Mouse (Mus musculus) hindbrain, postnatal 0 days (tissue): ENCODE measurements at regions not wholly inside any gene's neighbourhood (a gene's known extent, or its start where the extent isn't known, plus 50 kb on each side); places are given as distances from the start of the nearest gene placed in this dataset.

ENCODE experiments used
- ATAC-seq: fragments of 200-750 bp; cut with Nextera tagmentation; 2 replicates; pipeline ENCODE4 v1.8.0; 2017; ENCODE audit warnings: mild to moderate bottlenecking, moderate TSS enrichment, moderate library complexity
- DNase-seq: peaks from one replicate; pipeline ENCODE4 v3.0.0-alpha.2; 2015; ENCODE audit warnings: low spot score
- H3K27ac ChIP-seq: fragments of 300-500 bp; sonication (generic); 2 replicates; pipeline ENCODE4 v1.5.1; 2014; ENCODE audit warnings: mild to moderate bottlenecking
- H3K27me3 ChIP-seq: fragments of 300-500 bp; sonication (generic); 2 replicates; pipeline ENCODE4 v1.6.1; 2014; ENCODE audit warnings: low read length, mixed read lengths; ENCODE audit not compliant: insufficient read depth
- H3K36me3 ChIP-seq: fragments of 300-500 bp; sonication (generic); 2 replicates; pipeline ENCODE4 v1.6.1; 2014; ENCODE audit warnings: low read length, mixed read lengths; ENCODE audit not compliant: insufficient read depth
- H3K4me1 ChIP-seq: fragments of 300-500 bp; sonication (generic); 2 replicates; pipeline ENCODE4 v1.6.1; 2014; ENCODE audit warnings: antibody characterized with exemption, low read length, mixed read lengths; ENCODE audit not compliant: insufficient read depth
- H3K4me2 ChIP-seq: fragments of 300-500 bp; sonication (generic); 2 replicates; pipeline ENCODE4 v1.6.1; 2014; ENCODE audit warnings: low read depth, mild to moderate bottlenecking, low read length, moderate library complexity, mixed read lengths
- H3K4me3 ChIP-seq: fragments of 300-500 bp; sonication (generic); 2 replicates; pipeline ENCODE4 v1.5.1; 2014; ENCODE audit warnings: low read length
- H3K9ac ChIP-seq: fragments of 300-500 bp; sonication (generic); replicated peaks from 2 replicates; pipeline ENCODE4 v1.6.1; 2014; ENCODE audit warnings: mild to moderate bottlenecking, low read length, moderate library complexity, mixed read lengths
- H3K9me3 ChIP-seq: fragments of 300-500 bp; sonication (generic); 2 replicates; pipeline ENCODE4 v1.6.1; 2016; ENCODE audit warnings: low read length, mixed read lengths
- CTCF ChIP-seq: IDR thresholded peaks from 2 replicates; pipeline ENCODE4 v1.5.1; 2016; ENCODE audit warnings: antibody characterized with exemption, control low read depth, low read depth
- WGBS: fragments of 180-500 bp; shearing (Covaris S2); extraction: QIAGEN DNeasy Blood & Tissue Kit; methylation state at CpG from one replicate; pipeline ENCODE4 v1.1.7; 2014; 5-methylcytosine and 5-hydroxymethylcytosine counted together

DNA sequence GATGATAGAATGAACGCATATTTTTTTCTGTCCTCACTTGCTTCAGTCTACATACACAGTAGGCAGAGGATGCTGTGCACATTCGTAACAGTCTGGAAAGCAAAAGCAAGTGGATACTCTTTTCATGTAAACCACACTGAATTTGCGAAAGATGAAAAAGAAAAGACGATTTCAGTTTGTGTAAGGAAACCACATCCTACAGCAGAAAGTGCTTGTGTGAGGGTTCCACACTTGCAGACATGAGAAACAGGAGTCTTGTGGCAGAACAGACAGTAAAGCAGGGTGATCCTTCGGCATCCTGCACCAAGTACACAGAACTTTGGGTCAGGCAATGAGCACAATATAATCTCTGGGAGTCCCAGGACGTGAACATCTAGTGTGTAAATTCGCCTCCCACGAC, 223.2 kb downstream of the Pmp22 start:
- H3K36me3 ChIP-seq = no peaks in the 10 kb centered on the region
- TF ChIP-seq CTCF = no peak
- WGBS = 93% methylated on average over 8 of the region's 8 CpGs
- no peaks in the 10 kb centered on the region for H3K4me1 ChIP-seq
- no peak overlapping the region for H3K4me2 ChIP-seq
- no peak for ATAC-seq
- no peak overlapping the region for H3K4me3 ChIP-seq
- DNase-seq = no peak
- H3K9me3 ChIP-seq = no peaks in the 10 kb centered on the region
- H3K27me3 ChIP-seq = no peaks in the 10 kb centered on the region; the same call in 1 of the 2 replicates
- H3K27ac ChIP-seq = no peak overlapping the region
- H3K9ac ChIP-seq = no peak overlapping the region

DNA sequence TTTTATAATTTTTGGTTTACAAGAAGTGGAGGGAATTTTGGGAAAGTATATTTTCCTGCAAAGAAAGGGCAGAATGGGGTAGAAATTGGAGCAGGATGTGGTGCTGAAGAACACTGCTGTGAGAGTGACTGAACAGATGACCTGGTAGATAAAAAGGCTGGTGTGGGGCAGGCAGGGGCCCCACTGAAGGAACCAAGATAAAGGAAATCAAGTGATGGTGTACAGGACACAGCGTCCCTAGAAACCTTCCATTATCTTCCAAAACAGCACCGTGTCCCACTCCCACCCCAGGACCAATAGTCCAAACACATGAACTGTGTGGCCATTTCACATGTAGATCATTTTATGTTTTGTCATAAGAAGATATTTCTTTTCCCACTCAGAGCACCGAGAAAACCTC, 224.2 kb downstream of the Pmp22 start:
- 85% methylated on average over 3 of the region's 3 CpGs for WGBS
- Histone ChIP-seq H3K4me1 (no peaks in the 10 kb centered on the region), H3K9ac (no peak overlapping the region)

DNA sequence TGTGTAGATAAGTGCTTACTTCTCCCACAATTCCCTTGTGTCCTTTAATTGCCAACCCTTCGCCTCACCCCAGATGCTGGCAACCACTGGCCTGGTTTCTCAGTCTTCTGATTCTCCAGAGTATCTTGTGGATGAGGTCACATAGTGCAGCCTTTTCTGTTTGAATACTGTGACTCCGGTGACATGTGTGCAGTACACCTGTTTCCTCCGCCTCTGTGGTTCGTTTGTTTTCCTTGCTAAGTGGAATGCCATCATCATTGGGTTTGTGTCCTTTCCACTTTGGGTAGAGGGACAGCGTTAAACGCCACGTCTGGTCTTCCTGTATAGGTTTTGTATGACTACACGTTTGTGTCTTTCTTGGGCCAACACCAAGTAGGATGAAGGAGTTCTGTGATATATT, 224.9 kb downstream of the Pmp22 start:
- no peak for ATAC-seq

More for the DNA sequence above, 224.2 kb downstream of the Pmp22 start:
- TF ChIP-seq CTCF = no peak
- H3K36me3 ChIP-seq = no peaks in the 10 kb centered on the region
- no peak overlapping the region for H3K27ac ChIP-seq
- no peak overlapping the region for H3K4me3 ChIP-seq
- DNase-seq (no peak), ATAC-seq (no peak)
- H3K9me3 ChIP-seq = no peaks in the 10 kb centered on the region
- H3K27me3 ChIP-seq = no peaks in the 10 kb centered on the region; the same call in 1 of the 2 replicates
- H3K4me2 ChIP-seq = no peak overlapping the region

DNA sequence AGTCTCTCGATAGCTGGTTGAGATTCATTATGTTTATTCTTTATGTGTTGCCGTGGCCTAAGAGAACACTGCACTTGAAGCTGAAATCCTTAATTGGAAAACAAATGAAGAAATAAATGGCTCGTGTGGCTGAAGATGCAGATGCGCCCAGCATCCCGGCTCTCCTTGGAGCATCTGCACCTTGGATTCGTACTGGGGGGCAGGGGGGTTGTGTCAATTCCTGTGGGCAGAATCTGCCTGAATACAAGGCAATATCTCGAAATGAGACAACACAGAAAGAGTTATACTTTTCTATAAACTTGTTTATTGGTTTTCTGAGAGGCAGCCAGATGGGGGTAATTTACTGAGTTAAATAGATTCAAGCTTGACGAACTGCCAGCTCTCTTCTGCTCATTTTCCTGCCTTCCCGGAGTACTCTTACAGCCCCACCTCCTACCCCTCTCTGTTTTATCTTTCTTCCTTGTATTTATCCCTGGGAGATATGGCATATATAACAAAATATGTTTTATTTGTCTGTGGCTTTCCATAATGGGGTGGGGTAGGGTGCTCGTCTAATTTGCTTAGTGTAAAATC, 229.1 kb downstream of the Pmp22 start:
- Histone ChIP-seq H3K9me3 (no peaks in the 10 kb centered on the region), H3K4me1 (no peaks in the 10 kb centered on the region), H3K27me3 (no peaks in the 10 kb centered on the region; the same call in 1 of the 2 replicates), H3K27ac (no peak overlapping the region), H3K36me3 (no peaks in the 10 kb centered on the region), H3K9ac (no peak overlapping the region), H3K4me2 (no peak overlapping the region), H3K4me3 (no peak overlapping the region)
- ATAC-seq (no peak), DNase-seq (peak; percentile 41)
- TF ChIP-seq CTCF = no peak
- WGBS = 65% methylated on average over 10 of the region's 10 CpGs

More for the DNA sequence above, 224.9 kb downstream of the Pmp22 start:
- no peak overlapping the region for H3K9ac ChIP-seq
- 92% methylated on average over 8 of the region's 8 CpGs for WGBS
- no peak for TF ChIP-seq CTCF
- no peaks in the 10 kb centered on the region for H3K4me1 ChIP-seq
- no peak overlapping the region for H3K4me2 ChIP-seq
- DNase-seq = no peak
- H3K4me3 ChIP-seq = no peak overlapping the region
- H3K27me3 ChIP-seq = no peaks in the 10 kb centered on the region; the same call in 1 of the 2 replicates
- no peak overlapping the region for H3K27ac ChIP-seq
- H3K36me3 ChIP-seq = no peaks in the 10 kb centered on the region
- no peaks in the 10 kb centered on the region for H3K9me3 ChIP-seq

DNA sequence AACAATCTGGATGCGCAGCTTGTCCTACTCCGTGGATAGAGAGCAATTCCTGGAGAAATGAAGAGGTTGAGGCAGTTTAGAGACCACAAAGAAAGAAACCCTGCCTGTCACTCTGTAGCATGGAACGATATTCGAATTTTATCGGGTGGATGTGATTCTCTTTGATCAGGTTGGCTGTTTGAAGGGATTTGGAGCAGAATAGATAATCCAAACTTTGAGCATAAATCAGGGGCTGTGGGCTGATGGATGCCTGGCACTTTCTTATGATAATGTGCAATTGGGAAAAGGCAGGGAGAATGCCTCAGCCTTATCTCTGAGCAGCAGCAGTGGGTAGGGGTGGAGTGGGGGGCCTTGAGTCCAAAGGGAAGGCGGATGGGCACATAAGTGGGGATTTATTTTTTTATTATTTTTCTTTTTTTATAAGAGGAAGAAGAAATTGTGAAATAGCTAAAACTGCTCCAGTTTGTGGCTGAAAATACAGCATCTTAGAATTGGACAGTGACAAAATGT, 239.0 kb downstream of the Pmp22 start:
- no peak overlapping the region for H3K4me3 ChIP-seq
- no peak for TF ChIP-seq CTCF

DNA sequence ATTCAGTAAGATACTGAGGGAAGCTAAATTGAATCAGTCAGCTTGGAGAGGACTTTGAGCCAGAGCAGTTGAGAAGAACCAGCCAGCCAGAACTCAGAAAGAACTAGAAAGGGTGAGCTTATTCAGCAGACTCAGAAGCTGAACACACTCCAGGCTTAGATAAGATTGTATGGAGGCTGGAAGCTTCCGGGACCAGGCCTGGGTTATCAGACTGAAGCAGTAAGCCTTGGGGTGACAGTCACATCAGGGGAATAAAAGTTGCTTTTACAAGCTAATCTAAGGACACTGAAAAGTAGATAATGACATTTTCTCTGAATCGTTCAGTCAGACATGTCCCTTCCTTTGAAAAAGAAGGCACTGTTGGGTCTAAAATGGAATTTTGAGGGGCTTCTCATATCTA, 240.7 kb downstream of the Pmp22 start:
- no peaks in the 10 kb centered on the region for H3K9me3 ChIP-seq
- no peak for DNase-seq
- 96% methylated on average over 2 of the region's 2 CpGs for WGBS
- ATAC-seq = no peak
- TF ChIP-seq CTCF = no peak
- H3K4me1 ChIP-seq = no peaks in the 10 kb centered on the region
- no peaks in the 10 kb centered on the region for H3K36me3 ChIP-seq
- H3K4me3 ChIP-seq = no peak overlapping the region
- no peak overlapping the region for H3K27ac ChIP-seq
- H3K9ac ChIP-seq = no peak overlapping the region
- H3K27me3 ChIP-seq = no peaks in the 10 kb centered on the region
- no peak overlapping the region for H3K4me2 ChIP-seq

More for the DNA sequence above, 239.0 kb downstream of the Pmp22 start:
- no peak for ATAC-seq
- Histone ChIP-seq H3K4me1 (no peaks in the 10 kb centered on the region), H3K36me3 (no peaks in the 10 kb centered on the region), H3K9ac (no peak overlapping the region), H3K27me3 (no peaks in the 10 kb centered on the region), H3K4me2 (no peak overlapping the region), H3K9me3 (no peaks in the 10 kb centered on the region), H3K27ac (no peak overlapping the region)
- no peak for DNase-seq
- WGBS = 84% methylated on average over 6 of the region's 6 CpGs

DNA sequence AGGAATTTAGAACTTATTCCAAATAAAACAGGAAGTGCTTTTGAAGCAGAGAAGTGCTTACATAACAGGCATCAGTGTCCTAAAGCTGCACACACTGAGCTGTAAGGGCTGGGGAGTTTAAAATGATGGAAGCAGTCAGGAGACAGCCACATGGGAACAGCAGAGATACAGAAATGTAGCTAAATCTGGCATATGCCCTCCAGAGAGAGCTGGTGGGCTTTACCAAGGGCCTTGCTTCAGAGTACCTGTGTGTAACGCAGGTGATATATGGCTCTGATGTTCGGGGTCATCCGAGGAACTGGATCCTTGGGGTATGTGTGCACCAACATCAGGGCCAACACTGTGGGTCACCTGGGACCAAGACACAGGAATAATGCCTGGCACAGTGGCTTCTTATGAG, 247.5 kb downstream of the Pmp22 start:
- no peaks in the 10 kb centered on the region for H3K4me1 ChIP-seq
- no peak for ATAC-seq
- DNase-seq = no peak
- H3K9me3 ChIP-seq = no peaks in the 10 kb centered on the region
- H3K36me3 ChIP-seq = no peaks in the 10 kb centered on the region
- H3K9ac ChIP-seq = no peak overlapping the region
- no peak overlapping the region for H3K4me2 ChIP-seq
- no peaks in the 10 kb centered on the region for H3K27me3 ChIP-seq
- no peak for TF ChIP-seq CTCF
- no peak overlapping the region for H3K4me3 ChIP-seq
- H3K27ac ChIP-seq = no peak overlapping the region
- WGBS = 96% methylated on average over 3 of the region's 3 CpGs
